Mouse (Mus musculus): ENCODE results near the gene 2610042L04Rik.
"Not testable (repeated sequence)": the region's sequence is repeated elsewhere in the genome, so short reads cannot be mapped to it uniquely, and the experiment has no call there.

2610042L04Rik gene

GRCm38 (mm10) chr14:4334476-4335080 lies at the start of gene 2610042L04Rik:
2610042L04Rik (plus strand) TSS chr14:4334763.
- DNase-seq (ENCODE audit: low read depth, low spot score), result not testable (repeated sequence)

- not testable (repeated sequence) for DNase-seq (ENCODE audit: low read depth, low spot score)
These were observed 17.6 kb upstream of the 2610042L04Rik start, which contains the start of gene Gm3149 for GRCm38 (mm10) chr14:4316983-4317382. Gm3149 (plus strand) TSS chr14:4317283.

GRCm38 (mm10) chr14:4335506-4335905 lies 943 bp downstream of the 2610042L04Rik start:
- not testable (repeated sequence) for DNase-seq (ENCODE audit: low read depth, low spot score)

- DNase-seq (ENCODE audit: low read depth, low spot score), result not testable (repeated sequence)
These were observed 34.4 kb downstream of the 2610042L04Rik start for GRCm38 (mm10) chr14:4368991-4369390.

GRCm38 (mm10) chr14:4369691-4370090 lies 35.1 kb downstream of the 2610042L04Rik start:
- not testable (repeated sequence) for DNase-seq (ENCODE audit: low read depth, low spot score)

- not testable (repeated sequence) for DNase-seq (ENCODE audit: low read depth, low spot score)
These were observed 43.3 kb downstream of the 2610042L04Rik start for GRCm38 (mm10) chr14:4377871-4378270.

GRCm38 (mm10) chr14:4385606-4386005 lies 51.0 kb downstream of the 2610042L04Rik start:
- not testable (repeated sequence) for DNase-seq (ENCODE audit: low read depth, low spot score)

GRCm38 (mm10) chr14:4392841-4393530 lies 58.4 kb downstream of the 2610042L04Rik start:
- DNase-seq (ENCODE audit: low read depth, low spot score), result not testable (repeated sequence)

GRCm38 (mm10) chr14:4397226-4397625 lies 62.7 kb downstream of the 2610042L04Rik start, which contains the start of gene Gm3159:
Gm3159 (plus strand) TSS chr14:4397526.
- not testable (repeated sequence) for DNase-seq (ENCODE audit: low read depth, low spot score)

- not testable (repeated sequence) for DNase-seq (ENCODE audit: low read depth, low spot score)
These were observed 64.1 kb downstream of the 2610042L04Rik start for GRCm38 (mm10) chr14:4398624-4399023.

GRCm38 (mm10) chr14:4400115-4400789 lies 65.7 kb downstream of the 2610042L04Rik start:
- not testable (repeated sequence) for DNase-seq (ENCODE audit: low read depth, low spot score)

GRCm38 (mm10) chr14:4401245-4401644 lies 66.7 kb downstream of the 2610042L04Rik start:
- not testable (repeated sequence) for DNase-seq (ENCODE audit: low read depth, low spot score)

- DNase-seq (ENCODE audit: low read depth, low spot score), result not testable (repeated sequence)
These were observed 69.3 kb downstream of the 2610042L04Rik start for GRCm38 (mm10) chr14:4403840-4404239.
